Mouse (Mus musculus): ENCODE measurements at regions not wholly inside any gene's neighbourhood (a gene's known extent, or its start where the extent isn't known, plus 50 kb on each side); places are given as distances from the start of the nearest gene placed in this dataset.

DNA sequence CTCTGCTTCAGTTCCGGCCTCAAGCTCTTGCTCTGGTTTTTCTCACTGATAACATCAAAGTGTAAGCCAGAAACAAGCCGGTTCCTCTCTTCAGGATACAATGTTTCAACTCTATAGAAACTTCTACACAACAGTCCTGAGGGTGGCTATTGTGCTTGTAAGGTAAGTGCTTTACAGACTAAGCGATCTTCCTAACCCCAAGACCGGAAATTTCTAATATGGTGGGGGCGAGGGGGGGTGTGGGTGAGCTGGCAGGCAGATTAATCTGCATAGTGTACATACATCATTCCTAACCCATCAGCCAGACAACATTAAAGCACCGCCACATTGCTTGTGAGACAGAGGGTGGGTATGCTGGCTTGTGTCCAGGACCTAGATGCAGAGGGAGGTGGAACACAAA lies 200.8 kb downstream of the Uaca start:
- no peak for DNase-seq (ENCODE audit: low spot score in 2 of 2)

DNA sequence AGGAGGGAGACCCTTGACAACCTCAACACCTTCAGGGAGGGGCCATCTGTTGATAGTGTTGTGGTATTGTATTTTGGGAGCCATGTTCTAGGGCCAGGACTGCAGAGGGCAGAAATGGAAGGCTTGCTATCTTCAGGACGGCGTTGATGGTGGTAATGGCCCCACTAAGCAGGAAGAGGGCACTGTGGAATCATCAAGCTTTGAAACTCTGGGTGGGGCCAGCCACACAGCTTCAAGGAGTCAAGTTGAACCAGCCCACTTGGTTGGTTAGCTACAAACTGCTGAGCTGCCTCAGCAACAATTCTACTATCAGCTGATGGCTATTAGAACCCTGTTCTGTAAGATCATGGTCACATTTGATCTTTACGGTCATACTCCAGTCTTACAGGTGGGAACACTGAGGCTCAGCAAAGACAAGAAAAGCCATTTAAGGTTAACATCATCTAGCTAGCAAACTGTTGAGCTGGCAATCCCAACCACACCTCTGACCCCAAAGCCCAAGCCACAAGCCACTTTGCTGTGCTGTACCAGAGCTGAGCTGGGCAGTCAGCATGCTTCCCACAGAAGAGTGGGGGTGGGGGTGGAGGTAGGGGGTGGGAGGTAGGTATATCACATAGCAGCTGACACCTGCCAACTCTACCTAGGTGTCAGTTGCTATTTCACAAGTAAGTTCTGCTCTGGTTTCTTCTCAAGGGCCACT lies 203.9 kb downstream of the Uaca start:
- peak in 1 of 2 experiments; percentile 38 for DNase-seq (ENCODE audit: low spot score in 2 of 2)

DNA sequence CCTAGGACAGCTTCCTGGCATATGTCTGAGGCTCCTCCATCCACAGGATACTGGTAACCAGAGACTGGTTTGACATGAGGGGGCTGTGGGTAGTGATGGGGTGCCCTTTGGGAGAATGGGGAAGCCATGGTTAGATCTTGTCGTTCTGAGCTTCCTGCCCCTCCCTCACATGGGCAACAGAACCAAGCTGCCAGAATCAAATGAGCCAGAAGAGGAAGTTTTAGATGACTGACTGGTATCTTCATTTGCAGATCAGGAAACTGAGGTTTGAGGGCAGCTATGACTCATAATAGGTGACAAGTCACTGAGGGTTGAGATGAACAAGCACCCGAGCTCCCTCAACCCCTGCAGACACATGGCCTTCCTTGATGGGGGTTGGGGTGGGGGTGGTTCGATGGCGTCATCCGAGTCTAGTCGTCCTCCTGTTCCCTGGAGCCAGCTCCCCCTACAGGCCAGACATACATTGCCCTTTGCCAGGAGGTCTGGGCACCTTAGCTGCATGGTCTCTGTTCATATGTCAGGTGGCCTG lies 204.7 kb downstream of the Uaca start:
- no peak for DNase-seq (ENCODE audit: low spot score in 2 of 2)

DNA sequence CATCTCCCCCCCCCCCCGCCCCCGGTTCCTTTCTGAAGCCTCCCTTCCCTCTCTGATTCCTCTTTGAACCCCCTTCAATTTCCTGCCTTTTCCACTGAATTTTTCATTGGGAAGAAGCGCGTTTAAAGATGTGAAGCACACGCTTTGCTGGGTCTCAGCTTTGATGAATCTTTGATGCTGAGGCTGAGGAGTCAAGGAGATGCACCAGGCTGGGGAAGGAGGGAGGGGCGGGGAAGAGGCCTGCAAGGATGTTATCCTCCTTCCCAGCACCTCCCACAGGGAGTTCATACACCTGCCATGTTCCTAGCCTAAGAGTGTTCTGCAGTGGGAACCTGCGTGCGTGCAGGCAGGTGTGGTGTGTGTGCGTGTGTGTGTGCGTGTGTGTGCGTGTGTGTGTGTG lies 205.9 kb downstream of the Uaca start:
- no peak for DNase-seq (ENCODE audit: low spot score in 2 of 2)

DNA sequence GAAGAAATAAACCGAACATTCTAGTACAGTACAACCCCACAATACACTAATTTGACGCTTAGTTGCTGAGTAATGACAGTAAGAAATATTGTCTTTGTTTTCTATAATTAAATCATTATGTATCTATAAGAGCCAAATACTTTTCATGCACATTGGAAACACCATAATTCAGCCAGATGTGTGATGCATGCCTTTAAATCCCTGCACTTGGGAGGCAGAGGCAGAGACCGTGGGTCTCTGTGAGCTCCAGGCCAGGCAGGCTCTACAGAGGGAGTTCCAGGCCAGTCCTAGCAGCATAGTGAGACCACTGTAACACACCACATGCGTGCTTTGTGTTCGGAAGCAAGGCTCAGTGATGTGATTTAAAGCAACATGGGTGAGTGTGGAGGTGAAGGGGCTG lies 208.2 kb downstream of the Uaca start:
- DNase-seq (ENCODE audit: low spot score in 2 of 2), result no peak

DNA sequence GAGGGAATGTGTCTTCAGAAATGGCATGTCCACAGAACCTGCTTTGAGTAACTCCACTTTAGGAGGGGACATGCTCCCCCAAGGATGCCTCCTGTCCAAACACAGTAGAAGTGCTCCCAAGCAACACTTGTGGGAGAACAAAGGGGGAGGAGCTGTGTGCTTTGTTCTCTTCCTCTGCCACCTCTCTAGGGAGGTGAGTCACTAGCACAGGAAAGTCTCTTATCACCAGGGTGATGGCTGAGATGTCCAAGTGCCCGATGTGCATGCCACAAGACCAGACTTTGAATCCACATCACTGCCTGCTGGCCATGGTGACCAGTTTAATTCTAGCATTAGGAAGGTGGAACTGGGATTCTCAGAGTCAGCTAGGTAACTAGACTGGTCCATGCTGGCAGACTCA lies 214.1 kb downstream of the Uaca start:
- no peak for DNase-seq (ENCODE audit: low spot score in 2 of 2)

DNA sequence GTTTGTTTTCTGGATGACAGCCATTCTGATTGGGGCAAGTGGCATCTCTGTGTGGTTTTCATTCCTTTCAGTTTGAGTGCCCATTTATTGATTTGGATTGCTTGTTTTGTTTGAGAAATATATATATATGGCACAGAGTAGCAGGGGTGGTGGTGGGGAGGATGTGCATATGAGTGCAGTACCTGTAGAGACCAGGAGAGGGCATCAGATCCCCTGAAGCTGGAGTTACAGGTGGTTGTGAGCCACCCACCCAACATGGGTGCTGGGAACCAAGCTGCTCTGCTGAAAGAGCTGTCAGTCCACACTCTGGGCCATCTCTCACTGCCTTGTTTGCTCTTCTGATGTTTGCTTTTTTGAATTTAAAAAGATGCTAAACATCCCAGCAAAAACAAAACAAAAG lies 216.7 kb downstream of the Uaca start:
- DNase-seq (ENCODE audit: low spot score in 2 of 2), result no peak

DNA sequence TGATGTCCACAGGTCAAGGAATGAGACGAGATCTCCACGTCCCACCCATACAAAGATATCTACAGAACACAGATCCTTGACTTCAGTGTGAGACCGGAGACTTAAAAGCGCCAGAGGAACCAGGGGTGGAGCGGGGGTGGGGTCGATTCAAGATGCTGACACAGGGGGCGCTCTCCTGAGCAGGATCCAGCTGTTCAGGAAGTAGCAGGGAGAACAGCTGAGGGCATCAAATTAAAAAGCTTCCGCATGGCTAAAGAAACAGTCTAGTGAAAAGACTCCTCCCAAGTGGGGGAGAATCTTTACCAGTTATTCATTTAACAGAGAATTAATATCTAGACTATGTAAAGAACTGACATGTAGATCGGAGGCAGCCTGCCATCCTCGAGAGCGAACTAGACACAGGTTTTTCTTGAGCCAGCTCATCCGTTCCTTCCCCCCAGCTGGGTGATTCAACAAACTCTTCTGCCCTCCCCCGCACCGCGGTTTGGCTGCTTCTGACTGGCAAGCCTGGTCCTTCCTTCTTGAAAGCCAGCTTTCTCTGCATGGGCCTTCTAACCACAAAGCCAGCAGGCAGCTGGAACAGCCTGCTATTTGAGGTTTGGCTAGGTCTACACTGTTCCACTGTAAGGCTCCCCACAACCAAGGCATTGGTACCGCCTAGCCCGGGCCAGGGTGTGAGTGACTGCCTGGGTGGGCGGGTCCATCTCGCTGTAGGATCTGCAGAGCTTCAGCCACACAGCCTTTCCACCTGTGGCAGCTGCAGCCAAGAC lies 218.6 kb downstream of the Uaca start:
- peak; percentile 65 to 82 for DNase-seq (ENCODE audit: low spot score in 2 of 2)

DNA sequence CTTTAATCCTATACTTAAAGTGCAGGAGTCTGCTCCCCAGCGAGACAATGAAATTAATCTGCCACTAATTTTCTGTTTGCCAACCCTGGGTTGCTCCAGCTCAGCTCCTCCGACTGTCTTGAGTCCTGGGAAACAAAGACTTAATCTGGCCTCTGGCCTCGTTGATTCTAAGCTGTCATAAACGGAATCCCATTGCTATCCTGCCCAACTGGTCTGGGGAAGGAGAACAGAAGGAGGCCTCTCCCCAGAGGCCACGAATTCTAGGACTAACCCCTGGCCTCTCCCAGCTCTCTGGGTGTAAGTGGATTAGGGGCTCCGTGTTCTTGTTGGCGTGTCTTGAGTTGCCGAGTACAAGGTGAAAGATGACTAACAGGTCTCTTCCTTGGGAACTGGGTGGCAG lies 219.8 kb downstream of the Uaca start:
- no peak for DNase-seq (ENCODE audit: low spot score in 2 of 2)

DNA sequence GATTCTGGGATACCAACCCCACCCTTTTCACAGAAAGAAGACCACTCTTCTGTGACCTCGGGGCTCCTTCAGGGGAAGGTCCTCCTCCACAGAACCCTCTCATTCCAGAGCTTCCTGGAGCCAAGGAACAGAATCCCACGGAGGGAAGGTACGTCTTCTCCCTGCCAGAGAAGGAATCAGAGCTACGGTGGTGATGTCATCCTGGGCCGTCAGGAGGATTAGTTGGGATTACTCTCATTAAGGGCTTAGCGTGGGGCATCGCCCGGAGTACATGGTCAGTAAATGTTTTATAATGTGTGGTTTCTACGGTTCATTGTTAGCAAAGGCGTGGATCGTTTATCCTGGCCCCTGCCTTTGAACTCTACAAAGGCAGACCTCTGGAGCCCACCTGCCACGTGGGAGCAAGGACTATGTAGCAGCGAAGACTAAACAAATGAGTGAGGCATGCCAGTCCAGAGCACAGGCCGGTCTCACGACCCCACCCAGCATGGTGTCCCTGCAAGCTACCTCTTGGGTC lies 221.1 kb downstream of the Uaca start:
- DNase-seq (ENCODE audit: low spot score in 2 of 2), result no peak

DNA sequence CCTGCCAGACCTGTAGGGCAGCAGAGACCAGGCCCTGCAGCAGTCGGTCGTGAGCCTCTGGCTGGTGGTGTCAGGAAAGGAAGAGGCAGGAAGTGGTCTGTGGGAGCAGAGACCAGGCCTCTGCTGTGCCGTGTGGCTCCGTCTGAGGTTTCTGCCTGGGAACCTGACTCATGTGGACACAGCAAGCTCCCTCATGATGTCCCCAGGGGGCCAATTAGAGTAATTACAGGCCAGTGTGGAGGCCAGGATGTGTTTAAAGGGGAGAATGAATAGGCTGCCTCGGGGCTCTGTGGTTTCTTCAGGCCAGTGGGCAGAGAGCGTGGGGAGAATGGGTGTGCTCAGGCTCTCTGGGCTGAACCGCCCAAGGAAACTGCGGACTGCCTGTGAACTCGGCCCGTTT lies 222.3 kb downstream of the Uaca start:
- no peak for DNase-seq (ENCODE audit: low spot score in 2 of 2)

DNA sequence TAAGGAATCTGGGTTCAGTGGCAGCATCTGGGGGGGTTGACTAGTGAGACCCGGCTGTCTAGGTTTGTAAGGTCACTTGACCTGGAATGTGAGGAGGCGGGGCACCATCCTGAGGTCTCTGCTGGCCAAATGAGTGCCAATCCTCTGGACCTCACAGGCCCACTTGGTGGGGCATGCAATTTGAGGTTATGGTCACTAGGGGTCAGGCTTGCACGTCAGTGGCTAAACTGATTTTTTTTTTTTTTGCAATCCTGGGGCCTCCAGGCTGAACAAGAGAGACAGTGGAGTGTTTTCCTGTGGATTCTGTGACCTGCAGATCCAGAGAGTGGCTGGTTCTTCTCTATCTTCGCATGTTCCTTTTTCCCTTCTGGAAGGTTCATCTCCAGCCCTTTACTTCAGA lies 225.6 kb downstream of the Uaca start:
- DNase-seq (ENCODE audit: low spot score in 2 of 2), result no peak

DNA sequence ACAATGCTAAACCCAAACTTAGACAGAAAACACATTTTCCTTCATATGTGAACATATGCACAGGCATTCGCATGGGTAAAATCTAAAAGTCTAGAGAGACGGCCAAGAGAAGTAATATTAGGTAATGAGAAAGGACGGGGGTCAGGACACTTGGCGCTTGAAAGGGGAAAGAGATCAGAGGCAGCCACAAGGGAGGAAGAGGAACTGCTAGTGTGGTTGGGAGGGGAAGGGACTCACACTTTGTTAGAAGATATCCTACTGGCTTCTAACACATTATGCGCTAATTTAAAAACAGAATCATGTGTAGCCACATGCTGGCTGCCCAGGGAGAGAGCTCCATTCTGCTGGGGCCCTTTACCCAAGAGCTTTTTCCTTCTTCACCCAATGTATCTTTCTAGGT lies 227.5 kb downstream of the Uaca start:
- no peak for DNase-seq (ENCODE audit: low spot score in 2 of 2)

DNA sequence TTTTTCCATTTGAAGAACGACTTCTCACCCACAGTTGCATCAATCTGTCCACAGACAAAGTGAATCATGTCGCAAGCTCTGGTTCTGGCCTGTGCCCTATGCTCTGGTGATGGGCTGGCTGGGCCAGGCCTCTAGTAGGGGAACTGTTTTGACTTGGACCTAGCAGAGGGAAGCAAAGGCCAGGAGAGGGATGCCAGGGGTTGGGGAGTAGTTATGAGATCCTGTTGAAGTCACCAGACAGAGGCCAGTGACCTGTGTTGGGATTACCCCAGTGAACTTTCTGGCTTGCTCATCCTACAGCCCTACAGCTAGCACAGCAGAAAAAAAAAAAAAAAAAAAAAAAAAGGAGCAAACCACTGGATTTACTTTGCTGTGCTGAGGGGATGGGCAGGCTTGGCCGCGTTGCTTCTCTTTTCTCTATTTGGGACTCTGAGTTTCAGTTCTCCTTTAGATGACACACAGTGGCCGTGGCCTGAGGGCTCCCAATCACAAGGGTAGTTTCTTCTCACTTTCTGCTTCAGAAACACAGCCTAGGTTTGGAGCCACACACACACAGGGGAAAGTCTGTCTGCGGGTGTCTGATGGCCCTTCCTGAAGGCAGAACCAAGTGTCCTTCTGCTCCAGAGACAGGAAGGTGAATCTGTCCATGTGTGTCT lies 228.2 kb downstream of the Uaca start:
- DNase-seq (ENCODE audit: low spot score in 2 of 2), result no peak

DNA sequence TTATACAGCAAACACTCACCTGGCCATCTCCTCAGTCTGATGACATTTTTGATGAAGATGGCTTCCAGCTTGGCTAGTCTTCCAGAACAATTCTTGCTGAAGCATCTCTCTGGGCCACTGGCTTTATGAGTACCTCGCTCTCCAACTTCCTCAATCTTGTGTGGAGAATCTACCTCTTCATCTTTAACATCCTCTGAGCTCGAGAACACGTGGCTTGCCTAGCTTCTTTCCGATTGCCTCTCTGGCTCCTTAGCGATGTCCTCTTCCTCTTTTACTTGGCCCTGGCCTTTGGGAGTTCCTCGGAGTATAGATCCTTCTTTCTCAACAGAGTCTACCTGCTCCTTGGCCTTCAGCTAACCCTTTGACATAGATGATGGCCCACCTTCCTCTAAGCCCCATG lies 231.0 kb downstream of the Uaca start:
- DNase-seq (ENCODE audit: low spot score in 2 of 2), result no peak

DNA sequence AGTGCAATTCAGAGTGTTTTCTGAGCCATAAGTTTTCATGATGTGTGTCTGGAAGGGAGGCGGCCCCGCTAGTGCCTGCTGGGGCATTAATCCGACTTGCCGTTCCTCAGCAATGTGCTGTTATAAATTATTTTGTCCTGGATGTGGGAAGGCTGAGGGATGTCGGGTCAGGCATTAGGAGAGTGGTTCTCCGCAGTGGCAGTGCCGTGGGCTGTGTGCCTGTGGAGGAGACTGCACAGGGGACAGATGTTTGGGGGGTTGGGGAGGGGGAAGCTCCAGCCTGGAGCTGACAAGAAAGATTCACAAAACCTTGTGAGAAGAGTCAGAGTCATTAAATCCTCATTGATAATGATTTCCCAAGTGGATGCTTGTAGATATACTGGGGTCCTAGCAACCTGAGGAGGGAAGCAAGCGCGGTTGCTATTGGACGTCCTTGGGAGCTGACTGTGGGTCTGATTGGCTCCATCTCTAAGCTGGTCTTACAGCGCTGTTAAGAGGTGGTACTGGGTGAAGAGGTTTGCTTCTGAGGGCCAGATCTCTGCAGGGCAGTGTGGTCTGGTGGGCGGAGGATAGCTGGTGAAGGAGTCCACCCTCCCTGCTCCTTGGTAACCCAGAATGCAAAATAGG lies 234.5 kb downstream of the Uaca start:
- no peak for DNase-seq (ENCODE audit: low spot score in 2 of 2)

DNA sequence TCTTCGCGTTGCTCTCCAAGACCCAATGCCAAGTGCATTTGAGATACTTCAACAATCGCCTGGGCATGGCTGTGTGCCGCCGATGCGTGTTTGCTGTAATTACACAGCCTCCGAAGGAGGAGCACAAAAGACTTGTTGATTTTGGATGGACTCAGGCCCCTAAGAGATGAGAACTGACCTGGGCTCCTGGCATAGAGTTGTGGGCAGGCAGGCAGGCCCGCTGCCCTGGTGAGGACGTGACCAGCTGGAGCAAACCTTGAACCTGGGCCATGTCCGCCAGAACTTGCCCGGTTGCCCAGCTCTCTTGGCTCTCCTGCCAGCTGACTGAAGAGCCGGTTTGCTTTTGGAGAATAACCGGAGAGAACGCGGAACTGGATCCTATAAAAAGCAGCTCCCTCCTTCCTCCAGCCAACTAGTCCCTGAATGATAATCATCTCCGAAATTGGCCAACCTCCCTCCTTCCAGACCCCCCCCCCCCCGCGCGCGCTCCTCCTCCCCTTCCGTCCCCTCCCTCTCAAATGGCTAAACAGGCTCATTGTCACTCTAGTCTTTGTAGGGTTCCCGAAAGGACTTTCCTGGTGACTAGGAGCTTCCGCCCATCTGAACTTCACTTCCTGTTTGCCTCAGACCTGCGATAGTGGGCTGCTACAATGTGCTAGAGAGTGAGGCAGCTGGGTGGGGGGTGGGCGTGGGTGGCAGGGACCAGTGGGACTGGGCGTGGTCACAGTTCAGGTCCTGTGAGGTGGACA lies 237.5 kb downstream of the Uaca start:
- DNase-seq (ENCODE audit: low spot score in 2 of 2), result no peak

DNA sequence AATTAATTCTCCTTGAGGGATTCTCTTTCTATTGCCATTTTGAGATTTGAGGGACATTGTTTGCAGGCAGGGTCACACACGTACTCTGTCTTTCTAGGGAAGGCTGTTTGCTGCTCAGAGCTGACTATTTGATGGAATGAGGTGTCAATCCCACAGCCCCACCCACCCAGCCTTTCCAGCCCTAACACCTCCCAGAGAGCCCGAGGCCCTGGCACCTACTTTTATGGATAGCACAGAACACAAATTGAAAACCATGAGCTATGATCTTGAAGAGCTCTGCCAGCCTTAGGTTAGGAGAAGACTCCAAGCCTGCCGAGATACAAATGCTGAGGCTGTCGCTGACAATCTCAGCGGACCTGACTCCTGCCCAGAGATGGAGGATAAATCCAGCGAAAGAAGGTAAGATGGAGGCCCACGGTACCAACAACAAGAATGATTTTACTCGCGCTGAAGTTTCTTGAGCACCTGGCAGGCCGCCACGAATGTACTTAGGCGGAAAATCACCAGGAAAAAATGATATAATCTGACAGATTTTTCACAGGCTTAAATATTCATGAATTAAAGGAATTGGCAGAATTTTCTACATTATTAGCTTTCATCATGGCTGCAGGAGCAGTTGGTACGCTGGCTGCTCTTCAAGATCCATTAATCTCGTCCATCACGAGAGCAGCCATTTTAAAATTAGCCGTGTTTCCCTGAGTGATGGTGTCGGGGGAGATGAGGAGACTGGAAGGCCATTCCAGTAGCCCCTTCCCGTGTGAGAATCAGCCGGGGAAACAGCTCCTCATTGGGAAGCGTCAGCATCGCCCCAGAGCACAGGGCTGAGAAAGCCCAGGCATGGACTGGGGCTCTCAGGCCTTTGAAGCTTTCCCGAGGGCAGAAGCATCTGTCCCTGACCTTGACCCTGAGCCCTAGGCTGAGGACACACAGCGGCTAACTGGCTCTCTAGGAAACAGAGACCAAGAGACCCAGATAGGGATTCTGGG lies 238.4 kb downstream of the Uaca start:
- DNase-seq (ENCODE audit: low spot score in 2 of 2), result no peak

DNA sequence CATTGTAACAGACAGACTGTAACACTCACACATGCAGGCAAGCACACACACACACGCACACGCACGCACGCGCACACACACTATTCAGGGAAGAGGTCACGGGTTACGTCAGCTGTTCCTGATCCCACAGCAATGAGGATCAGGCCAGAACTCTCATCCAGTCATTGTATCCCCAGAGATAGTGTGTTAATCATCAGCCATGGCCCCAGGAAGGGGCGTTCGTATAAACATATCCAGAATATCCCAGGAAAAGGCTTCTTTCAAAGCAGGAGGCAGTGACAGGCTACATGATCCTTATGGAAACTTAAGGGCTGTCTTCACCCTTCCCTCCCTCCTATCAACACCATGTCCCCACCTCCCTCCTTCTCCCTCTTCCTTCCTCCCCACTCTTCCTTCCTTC lies 239.3 kb downstream of the Uaca start:
- no peak for DNase-seq (ENCODE audit: low spot score in 2 of 2)

DNA sequence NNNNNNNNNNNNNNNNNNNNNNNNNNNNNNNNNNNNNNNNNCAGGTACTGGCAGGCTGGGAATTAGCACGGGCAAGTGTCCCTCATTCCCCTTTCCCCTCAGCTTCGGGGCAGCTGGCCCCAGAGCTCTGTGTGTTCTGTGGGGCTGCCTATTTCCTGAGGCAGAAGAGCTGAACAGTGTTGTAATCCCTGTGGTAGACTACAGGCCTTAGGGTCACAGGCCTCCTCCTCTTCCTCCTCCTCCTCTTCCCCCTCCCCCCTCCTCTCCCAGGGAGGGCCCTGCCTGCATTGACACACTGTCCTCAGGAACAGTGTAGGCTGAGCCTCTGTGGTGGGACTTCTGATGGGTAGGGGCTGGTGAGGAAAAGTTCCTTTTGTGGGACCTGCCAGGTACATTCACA lies 247.7 kb downstream of the Uaca start:
- no peak for DNase-seq (ENCODE audit: low spot score in 2 of 2)
